Mouse (Mus musculus) retina, postnatal 7 days (tissue): Measurements from ENCODE around the gene Olfr845.

Experiments
- DNase-seq: peaks from one replicate; pipeline ENCODE4 v3.0.0-alpha.2; 2012; ENCODE audit warnings: low read depth, low spot score

Olfr845 gene

GRCm38 (mm10) chr9:19336157-19336556, at the start of gene Olfr845:
Gene Olfr845 (plus strand): TSS chr9:19336457.
- no peak for DNase-seq

DNA sequence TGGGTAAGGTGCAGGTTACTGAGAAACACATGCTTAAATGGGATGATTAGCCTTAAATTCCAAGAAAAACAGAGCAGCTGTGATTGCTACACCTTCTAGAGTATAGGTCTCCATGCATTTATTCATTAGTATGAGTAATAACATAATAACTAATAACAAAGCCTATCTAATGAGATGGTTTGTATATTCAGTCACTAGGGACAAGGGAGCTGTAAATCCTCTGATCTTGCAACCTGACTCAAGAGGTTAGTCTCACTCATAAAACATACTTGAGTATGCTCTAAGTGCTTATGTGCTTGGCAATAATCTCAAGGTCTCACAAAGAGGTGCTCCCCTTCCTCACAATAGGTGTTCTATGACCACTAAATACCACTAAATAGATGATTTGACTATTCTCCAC, 20.2 kb upstream of the Olfr845 start, which contains the start of gene Olfr844:
Gene Olfr844 (plus strand): TSS at position 301 of the 400 bp plus-strand sequence.
- DNase-seq: no peak

DNA sequence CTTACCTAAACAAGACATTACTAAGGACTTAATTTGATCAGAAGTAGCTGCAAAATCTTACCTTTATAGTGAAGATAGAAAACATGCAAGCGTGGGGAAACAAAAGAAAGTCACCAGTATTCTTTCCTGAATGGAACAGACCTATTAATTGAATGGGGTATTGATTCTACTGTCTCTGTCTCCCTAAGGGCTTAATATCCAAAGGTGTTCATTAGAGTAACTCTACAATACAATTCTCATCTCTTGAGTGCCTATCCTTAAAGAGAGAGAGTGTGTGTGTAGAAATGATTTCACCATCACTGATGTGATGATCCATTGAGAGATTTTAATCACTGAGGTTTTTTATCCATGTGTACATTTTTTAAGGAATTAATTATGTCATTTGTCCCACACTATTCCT, 27.6 kb downstream of the Olfr845 start, which contains the start of gene Olfr846:
Gene Olfr846 (minus strand): TSS at position 101 of the 400 bp plus-strand sequence.
- no peak for DNase-seq

DNA sequence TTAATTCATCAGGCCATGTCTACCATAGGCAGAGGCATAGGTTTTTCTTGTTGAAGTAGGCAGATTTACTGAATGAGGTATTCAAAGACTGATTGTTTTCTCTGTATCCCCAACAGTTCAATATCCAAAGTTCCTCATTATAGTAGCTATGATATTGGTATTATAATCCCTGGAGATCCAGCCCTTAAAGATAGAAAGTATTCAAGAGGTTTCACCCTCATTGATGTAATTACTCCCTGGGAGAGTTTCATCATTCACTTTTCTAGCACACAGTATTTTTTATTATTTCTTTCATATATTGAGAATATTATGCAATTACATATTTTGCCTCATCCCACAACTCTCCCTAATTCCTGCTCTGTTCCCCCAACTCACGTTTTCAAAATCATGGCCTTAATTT, 42.3 kb downstream of the Olfr845 start, which contains the start of gene Olfr847:
Gene Olfr847 (minus strand): TSS at position 101 of the 400 bp plus-strand sequence.
- no peak for DNase-seq
